Mouse (Mus musculus): ENCODE data around the gene Strada.
A peak's percentile ranks its signal among the peaks of the same experiment; 100 is the strongest.
"Not testable (repeated sequence)": the region's sequence is repeated elsewhere in the genome, so short reads cannot be mapped to it uniquely, and the experiment has no call there.

The Strada gene

GRCm38 (mm10) chr11:106202123-106202465, at the start of gene Strada:
Strada (minus strand) TSS chr11:106202168.
- no peak for DNase-seq (ENCODE audit: inconsistent age in 2 of 2, low spot score in 1 of 2)

DNA sequence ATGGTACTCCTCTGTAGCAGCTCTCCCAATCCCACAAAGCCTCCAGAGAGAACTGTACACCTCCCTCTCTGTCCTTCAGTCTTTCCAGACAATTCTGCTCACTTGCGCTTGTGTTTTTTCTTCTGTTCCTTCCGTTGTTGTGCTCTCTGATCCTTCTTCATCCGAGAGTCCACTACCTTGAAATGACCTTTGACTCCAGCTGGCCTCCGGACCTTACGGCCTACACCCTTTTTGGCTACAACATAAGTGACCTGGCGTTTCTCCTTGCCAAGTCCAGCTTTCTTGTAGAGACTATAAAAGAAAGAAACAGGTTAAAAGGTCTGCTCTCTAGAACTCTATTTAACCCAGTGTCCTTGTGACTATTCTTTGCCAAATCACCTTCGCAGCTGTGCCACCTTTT, 47.4 kb upstream of the Strada start:
- no peak for DNase-seq (ENCODE audit: inconsistent age in 2 of 2, low spot score in 1 of 2)

- no peak for DNase-seq (ENCODE audit: inconsistent age in 2 of 2, low spot score in 1 of 2)
Observed at GRCm38 (mm10) chr11:106246834-106247233, 44.9 kb upstream of the Strada start.

- peak in 1 of 2 experiments; percentile 32 for DNase-seq (ENCODE audit: inconsistent age in 2 of 2, low spot score in 1 of 2)
Observed at GRCm38 (mm10) chr11:106233978-106234377, 32.0 kb upstream of the Strada start.

DNA sequence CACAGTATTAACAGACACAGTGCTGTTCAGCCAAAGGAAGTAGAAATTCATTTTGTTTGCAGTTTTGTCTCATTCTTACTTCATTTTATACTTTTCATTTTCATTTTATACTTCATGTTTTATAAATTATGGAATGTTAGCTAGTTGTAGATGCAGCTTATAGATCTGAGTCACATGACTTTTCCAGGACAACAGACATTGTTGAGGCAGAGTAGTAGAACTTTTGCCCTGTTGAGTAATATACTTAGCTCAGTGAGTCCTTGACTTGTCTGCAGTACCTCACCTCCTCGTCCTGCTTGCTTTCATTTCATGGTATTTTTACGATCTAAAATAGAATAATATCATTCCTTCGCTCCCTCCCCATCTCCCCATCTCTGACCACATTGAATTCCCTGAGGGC, 18.6 kb upstream of the Strada start:
- DNase-seq (ENCODE audit: inconsistent age in 2 of 2, low spot score in 1 of 2) = peak in 1 of 2 experiments; percentile 32

DNA sequence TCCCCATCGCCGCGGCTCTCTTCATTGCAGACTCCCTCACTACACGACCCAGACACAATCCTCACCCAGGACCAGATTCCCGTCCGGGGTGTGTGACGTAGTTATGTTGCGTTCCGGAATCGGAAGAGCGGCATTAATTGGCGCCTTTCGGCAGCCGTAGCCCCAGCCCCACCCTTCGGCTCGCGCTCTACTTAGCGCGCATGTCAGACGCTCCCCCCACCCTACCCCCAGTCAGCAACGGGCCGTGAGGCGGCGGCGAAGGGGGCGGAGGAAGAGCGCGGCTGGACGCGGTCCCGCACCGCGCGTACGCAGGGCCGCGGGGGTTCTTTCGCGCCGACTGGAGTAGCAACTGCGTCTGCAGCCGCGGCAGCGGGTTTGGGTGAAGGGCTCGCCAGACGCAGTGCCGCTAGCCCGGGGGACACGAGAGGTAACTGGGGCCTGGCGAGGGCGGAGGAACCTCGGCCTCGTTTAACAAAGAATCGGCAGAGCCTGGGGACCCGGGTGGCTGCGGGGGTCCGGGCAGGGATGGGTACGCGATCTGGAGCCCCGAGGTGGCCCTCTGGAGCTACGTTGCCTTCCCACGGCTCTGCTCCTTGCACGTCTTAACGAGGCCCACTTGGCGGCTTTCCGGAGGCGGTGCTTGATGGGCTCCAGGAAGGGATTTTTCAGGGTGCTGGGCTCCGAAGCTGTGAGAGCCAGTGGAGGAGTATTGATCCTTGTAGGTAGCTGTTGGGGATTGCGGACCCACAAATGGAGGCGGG, 14.9 kb upstream of the Strada start, which contains the start of gene Ddx42:
Ddx42 (plus strand) TSS at position 197 of the 761 bp plus-strand sequence.
- peak; percentile 94 to 97 for DNase-seq (ENCODE audit: inconsistent age in 2 of 2, low spot score in 1 of 2)

- DNase-seq (ENCODE audit: inconsistent age in 2 of 2, low spot score in 1 of 2) = peak; percentile 97 to 98
Observed at GRCm38 (mm10) chr11:106215927-106216729, 14.2 kb upstream of the Strada start, which contains the start of gene Ccdc47. Ccdc47 (minus strand) TSS chr11:106216344.

DNA sequence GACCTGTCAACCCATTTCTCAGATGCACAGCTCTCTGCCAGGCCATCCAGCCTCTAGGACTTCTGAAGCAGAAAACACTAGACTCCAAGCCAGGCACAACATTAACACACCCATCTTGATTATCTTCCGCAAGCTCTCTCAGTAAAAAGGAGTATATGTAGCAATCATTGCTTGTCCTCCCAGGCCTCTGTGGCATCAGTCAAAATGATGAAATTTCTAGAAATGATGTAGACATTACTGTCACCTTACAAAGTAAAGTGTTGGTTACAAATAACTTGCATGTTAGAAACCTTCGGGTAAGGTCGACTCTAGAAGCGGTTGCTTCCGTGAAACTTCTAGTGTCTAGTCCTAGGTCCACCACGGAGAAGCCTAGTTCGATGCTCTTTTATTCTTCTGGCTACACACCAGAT, 13.5 kb upstream of the Strada start:
- DNase-seq (ENCODE audit: inconsistent age in 2 of 2, low spot score in 1 of 2) = no peak

DNA sequence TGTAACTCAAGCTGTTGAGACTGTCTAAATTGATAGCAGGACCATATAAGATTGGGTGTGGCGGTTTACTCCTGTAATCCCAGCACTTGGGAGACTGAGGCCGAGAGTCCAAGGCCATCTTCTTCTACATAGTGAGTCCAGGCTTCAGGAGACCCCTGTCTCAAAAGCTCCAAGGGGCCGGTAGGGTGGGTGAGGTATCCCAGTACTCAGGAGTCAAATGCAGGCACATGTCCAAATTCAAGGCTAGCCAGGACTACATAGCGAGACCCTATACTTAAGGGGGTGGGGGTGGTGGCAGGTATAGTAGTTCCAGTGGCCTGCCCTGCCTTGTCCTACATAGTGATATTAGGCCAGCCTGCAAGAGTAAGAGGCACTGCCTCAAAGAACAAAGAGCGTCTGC, 12.9 kb upstream of the Strada start:
- peak in 1 of 2 experiments; percentile 40 for DNase-seq (ENCODE audit: inconsistent age in 2 of 2, low spot score in 1 of 2)

DNA sequence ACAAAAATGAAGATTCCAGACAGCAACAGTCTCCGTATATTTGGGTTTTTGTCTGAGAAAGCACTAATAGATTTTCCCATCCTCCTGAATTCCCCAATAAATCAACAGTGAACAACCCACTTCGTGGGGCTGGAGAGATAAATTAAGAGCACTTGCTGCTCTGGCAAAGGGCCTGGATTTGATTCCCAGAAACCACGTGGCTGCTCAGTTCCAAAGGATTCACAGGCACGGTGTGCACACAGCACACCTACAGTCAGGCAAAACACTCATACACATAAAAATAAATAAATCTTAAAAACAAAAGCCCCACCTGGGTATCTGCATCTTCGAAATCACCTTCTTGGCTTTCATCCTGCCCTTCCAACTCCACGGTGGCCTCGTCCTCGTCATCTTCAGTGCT, 10.8 kb upstream of the Strada start:
- no peak for DNase-seq (ENCODE audit: inconsistent age in 2 of 2, low spot score in 1 of 2)

DNA sequence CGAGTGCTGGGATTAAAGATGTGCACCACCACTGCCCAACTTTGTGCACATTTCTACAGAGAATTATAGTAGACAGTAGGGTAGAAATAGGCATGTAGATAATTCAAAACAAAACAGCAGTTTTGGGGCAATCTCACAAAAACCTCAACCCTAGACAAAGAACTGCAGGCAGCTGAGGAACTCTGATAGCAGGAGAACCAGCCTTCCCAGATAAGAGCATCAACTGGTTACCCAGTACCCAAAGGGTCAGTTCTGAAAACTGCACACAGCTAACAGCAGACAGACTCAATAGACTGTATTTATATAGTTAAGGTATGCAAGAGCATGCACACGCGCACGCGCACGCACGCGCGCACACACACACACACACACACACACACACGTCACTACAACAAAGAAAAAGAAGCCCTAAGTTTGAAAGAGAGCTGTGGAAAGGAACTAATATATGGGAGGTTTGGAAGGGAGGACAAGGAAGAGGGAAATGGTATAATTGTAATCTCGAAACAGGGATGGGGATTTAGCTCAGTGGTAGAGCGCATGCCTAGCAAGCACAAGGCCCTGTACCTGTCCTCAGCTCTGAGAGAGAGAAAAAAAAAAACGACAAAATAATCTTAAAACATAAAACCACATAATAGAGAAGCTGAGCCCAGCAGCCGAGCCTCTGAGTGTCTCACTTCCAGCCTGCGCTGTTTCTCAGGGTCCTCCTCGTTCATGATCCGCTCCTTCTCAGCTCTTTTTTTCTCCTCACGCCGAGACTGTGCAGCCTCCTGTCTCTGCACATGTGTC, 438 bp downstream of the Strada start:
- no peak for DNase-seq (ENCODE audit: inconsistent age in 2 of 2, low spot score in 1 of 2)

DNA sequence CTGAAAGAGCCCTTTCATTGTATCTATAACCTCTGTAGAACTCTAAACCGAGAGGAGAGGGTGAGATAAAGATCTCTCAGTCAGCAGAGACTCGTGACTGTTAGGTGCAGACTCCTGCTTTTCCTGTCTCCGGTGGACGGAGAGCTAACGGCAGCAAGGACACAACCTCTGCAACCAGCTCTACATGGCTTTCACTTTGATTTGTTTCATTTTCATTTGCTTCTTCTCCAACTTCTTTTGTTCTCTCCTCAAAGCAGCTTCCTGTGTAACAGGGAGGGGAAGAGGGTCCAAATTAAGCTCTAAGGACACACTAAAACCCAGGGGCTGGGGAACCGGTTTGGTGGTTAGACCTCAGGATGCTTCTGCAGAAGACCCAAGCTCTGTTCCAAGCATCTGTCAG, 1.2 kb downstream of the Strada start:
- DNase-seq (ENCODE audit: inconsistent age in 2 of 2, low spot score in 1 of 2) = no peak

GRCm38 (mm10) chr11:106199997-106200396, 2.0 kb downstream of the Strada start:
- DNase-seq (ENCODE audit: inconsistent age in 2 of 2, low spot score in 1 of 2) = not testable (repeated sequence)

DNA sequence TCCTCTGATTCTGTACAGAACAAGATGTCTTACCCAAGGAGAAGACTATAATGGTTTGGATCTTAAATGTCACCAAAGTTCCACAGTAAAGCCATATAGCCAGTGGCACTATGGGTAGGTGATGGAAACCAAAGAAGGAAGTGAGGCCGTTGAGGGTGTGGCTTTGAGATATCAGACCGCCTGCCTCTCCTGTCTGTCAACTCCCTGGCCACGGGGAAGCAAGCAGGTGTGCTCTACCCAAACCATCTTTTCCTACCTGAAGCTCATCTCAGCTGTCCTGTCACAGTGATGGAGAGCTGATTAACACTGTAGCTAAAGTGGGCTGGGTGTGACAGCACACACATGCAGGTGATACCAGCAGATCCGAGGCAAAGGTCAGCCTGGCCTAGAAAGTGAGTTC, 3.7 kb downstream of the Strada start:
- DNase-seq (ENCODE audit: inconsistent age in 2 of 2, low spot score in 1 of 2) = no peak

DNA sequence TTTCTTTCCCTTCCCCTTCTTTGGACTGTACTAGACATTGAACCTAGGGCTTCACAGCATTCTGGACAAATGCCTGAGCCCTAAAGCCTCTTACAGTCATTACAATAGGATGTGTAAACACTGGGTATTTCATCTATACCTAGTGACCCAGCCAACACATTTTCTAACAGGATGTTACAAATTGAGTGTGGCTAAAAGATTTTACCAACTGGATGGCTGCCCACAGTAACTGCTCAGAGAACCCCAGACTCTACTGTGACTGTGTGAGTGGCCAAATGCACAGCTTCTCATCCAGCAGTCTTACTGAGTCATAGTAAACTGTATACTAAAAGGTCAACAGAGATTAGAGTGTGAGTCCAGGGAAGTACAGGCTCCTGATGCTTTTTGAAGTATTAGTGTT, 6.6 kb downstream of the Strada start:
- no peak for DNase-seq (ENCODE audit: inconsistent age in 2 of 2, low spot score in 1 of 2)

DNA sequence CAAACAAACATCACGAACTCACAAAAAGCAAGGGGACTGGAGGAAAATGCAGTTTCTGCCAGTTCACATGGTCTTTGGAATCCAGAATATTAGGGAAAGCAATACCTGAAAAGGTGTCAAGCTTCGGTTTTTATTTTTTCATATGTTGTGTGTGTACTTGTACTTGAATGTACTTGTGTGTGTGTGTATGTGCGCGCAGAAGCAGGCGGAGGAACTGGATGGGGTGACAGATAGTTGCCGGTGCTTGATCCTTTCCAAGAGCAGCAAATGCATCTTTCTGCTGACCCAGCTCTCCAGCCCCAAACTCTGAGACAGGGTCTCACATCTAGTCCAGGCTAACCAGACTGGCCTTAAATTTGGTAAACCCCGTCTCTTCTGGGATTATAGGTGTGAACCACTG, 7.1 kb downstream of the Strada start:
- DNase-seq (ENCODE audit: inconsistent age in 2 of 2, low spot score in 1 of 2) = no peak

DNA sequence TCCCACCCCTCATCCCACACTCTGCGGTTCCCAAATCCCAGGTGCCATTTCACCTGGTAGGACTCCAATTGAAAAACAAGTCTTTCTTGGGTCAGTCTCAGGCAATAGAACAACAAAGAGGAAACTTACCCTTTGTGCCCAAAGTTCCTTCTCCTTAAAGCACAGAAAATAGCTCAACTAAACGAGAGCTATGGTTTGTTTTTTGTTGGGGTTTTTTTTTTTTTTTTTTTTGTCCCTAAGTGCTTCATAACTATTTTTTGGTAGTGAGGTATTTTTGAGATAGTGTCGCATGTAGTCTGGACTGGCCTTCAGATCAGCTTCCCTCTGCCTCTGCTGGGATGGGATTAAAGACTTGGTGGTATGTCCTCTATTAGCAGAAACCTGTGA, 7.8 kb downstream of the Strada start:
- DNase-seq (ENCODE audit: inconsistent age in 2 of 2, low spot score in 1 of 2) = no peak

DNA sequence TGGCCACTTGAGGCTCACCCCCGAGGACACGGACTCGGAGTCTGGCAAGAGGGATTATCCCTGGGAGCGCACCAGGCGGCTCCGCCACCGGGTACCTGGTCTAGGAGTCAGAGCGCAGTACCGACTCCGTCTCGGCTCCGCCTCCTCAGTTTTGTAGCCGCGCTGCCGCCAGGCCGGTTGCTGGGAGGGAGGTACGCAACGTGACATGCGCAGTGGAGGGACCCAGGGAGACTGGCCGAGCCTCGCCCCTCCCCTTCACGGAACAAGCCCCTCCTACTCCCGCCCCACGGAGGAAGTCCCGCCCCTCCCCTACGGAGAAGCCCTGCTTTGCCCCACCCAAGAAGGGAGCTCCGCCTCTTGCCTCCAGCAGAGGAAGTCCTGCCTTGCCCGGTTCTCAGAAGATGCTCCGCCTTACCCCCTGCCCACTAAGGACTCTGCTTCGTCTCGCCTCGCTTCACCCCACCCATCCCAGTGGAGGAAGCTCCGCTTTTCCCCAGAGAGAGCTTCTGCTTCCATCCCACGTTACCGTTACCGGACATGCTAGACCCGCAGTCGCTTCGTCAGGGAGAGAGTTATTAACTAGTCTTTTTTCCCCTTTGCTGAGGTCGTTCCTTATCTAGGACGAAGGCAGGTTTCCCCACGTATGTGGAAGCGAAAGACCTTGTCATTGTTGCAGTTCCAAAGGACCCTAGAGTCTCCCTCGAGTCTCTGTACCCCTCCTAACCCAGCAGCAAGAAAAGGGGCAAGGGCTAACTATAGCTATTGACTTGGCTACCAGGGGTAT, 8.4 kb downstream of the Strada start:
- DNase-seq (ENCODE audit: inconsistent age in 2 of 2, low spot score in 1 of 2) = peak; percentile 98 to 99

GRCm38 (mm10) chr11:106192657-106193370, 9.2 kb downstream of the Strada start:
- DNase-seq (ENCODE audit: inconsistent age in 2 of 2, low spot score in 1 of 2) = no peak

GRCm38 (mm10) chr11:106192241-106192640, 9.7 kb downstream of the Strada start:
- DNase-seq (ENCODE audit: inconsistent age in 2 of 2, low spot score in 1 of 2) = no peak
